Mouse (Mus musculus): ENCODE data around the gene Spry1. TPM values are rescaled to one million over a fixed set of nuclear protein-coding genes. Genes with fewer than 3 reads are reported as not detected.

The Spry1 gene
- polyA plus RNA-seq, 1 experiment from 2014 or later, result 5.8 TPM

GRCm38 (mm10) chr3:37657009-37657408 is 17.3 kb downstream of the Spry1 start:
- Histone ChIP-seq H3K4me3 (replicated peaks) (no peak overlapping the region), H3K27ac (no peak overlapping the region), H3K9ac (replicated peaks) (no peak overlapping the region), H3K36me3 (no peaks in the 10 kb centered on the region), H3K4me2 (replicated peaks) (no peak overlapping the region), H3K9me3 (no peaks in the 10 kb centered on the region), H3K4me1 (replicated peaks) (peaks cover 19% of the 10 kb centered on the region), H3K27me3 (peaks cover 68% of the 10 kb centered on the region)
- ATAC-seq, result no peak
- 1% methylated on average over 8 of the region's 8 CpGs for WGBS

- Histone ChIP-seq H3K4me2 (replicated peaks) (no peak overlapping the region), H3K4me3 (replicated peaks) (no peak overlapping the region), H3K27me3 (peaks cover 61% of the 10 kb centered on the region), H3K9me3 (no peaks in the 10 kb centered on the region), H3K36me3 (no peaks in the 10 kb centered on the region), H3K9ac (replicated peaks) (no peak overlapping the region), H3K27ac (no peak overlapping the region), H3K4me1 (replicated peaks) (peaks cover 19% of the 10 kb centered on the region)
- WGBS, result 50% methylated on average over 5 of the region's 5 CpGs
- no peak for ATAC-seq
Observed at GRCm38 (mm10) chr3:37658155-37658554, 18.4 kb downstream of the Spry1 start.

GRCm38 (mm10) chr3:37659621-37660020 is 19.9 kb downstream of the Spry1 start:
- 87% methylated on average over 6 of the region's 6 CpGs for WGBS
- H3K27ac ChIP-seq, result no peak overlapping the region

GRCm38 (mm10) chr3:37666291-37667118 is 26.8 kb downstream of the Spry1 start:
- peaks cover 20% of the 10 kb centered on the region for H3K9me3 ChIP-seq
- H3K4me1 ChIP-seq (replicated peaks), result peaks cover 17% of the 10 kb centered on the region
- peak overlapping the region; percentile 51 for H3K27ac ChIP-seq
- ATAC-seq, result peak; percentile 94
- H3K9ac ChIP-seq (replicated peaks), result no peak overlapping the region
- H3K4me2 ChIP-seq (replicated peaks), result 0 out of 2 replicates have a peak overlapping the region, but pooled peaks have one; percentile 0
- peaks cover 3% of the 10 kb centered on the region; the same call in 1 of the 2 replicates for H3K36me3 ChIP-seq
- H3K4me3 ChIP-seq (replicated peaks), result no peak overlapping the region
- H3K27me3 ChIP-seq, result peaks cover 58% of the 10 kb centered on the region
- 6% methylated on average over 9 of the region's 9 CpGs for WGBS

More at GRCm38 (mm10) chr3:37659621-37660020, 19.9 kb downstream of the Spry1 start:
- no peak for ATAC-seq
- H3K36me3 ChIP-seq, result no peaks in the 10 kb centered on the region
- peaks cover 12% of the 10 kb centered on the region for H3K4me1 ChIP-seq (replicated peaks)
- H3K4me2 ChIP-seq (replicated peaks), result no peak overlapping the region
- no peak overlapping the region for H3K4me3 ChIP-seq (replicated peaks)
- H3K9ac ChIP-seq (replicated peaks), result no peak overlapping the region
- H3K27me3 ChIP-seq, result peaks cover 62% of the 10 kb centered on the region
- no peaks in the 10 kb centered on the region for H3K9me3 ChIP-seq

GRCm38 (mm10) chr3:37667119-37667467 is 27.3 kb downstream of the Spry1 start:
- Histone ChIP-seq H3K4me1 (replicated peaks) (peaks cover 18% of the 10 kb centered on the region), H3K9me3 (peaks cover 20% of the 10 kb centered on the region), H3K36me3 (peaks cover 3% of the 10 kb centered on the region; the same call in 1 of the 2 replicates), H3K4me2 (replicated peaks) (0 out of 2 replicates have a peak overlapping the region, but pooled peaks have one; percentile 0), H3K4me3 (replicated peaks) (no peak overlapping the region), H3K9ac (replicated peaks) (no peak overlapping the region), H3K27ac (0 out of 2 replicates have a peak overlapping the region, but pooled peaks have one; percentile 51), H3K27me3 (peaks cover 59% of the 10 kb centered on the region)
- WGBS, result 17% methylated on average over 2 of the region's 2 CpGs
- ATAC-seq, result no peak

GRCm38 (mm10) chr3:37667736-37668135 is 28.0 kb downstream of the Spry1 start:
- 30% methylated on average over 7 of the region's 7 CpGs for WGBS
- Histone ChIP-seq H3K27me3 (peaks cover 63% of the 10 kb centered on the region), H3K4me1 (replicated peaks) (peaks cover 25% of the 10 kb centered on the region), H3K9me3 (peaks cover 20% of the 10 kb centered on the region), H3K4me3 (replicated peaks) (no peak overlapping the region), H3K4me2 (replicated peaks) (no peak overlapping the region), H3K9ac (replicated peaks) (no peak overlapping the region), H3K27ac (no peak overlapping the region), H3K36me3 (peaks cover 3% of the 10 kb centered on the region; the same call in 1 of the 2 replicates)
- no peak for ATAC-seq

GRCm38 (mm10) chr3:37668652-37669051 is 28.9 kb downstream of the Spry1 start:
- ATAC-seq, result no peak
- Histone ChIP-seq H3K4me2 (replicated peaks) (no peak overlapping the region), H3K9me3 (peaks cover 20% of the 10 kb centered on the region), H3K4me1 (replicated peaks) (peaks cover 34% of the 10 kb centered on the region), H3K27me3 (peaks cover 64% of the 10 kb centered on the region), H3K4me3 (replicated peaks) (no peak overlapping the region), H3K27ac (no peak overlapping the region), H3K9ac (replicated peaks) (no peak overlapping the region), H3K36me3 (peaks cover 3% of the 10 kb centered on the region; the same call in 1 of the 2 replicates)
- WGBS, result 89% methylated on average over 12 of the region's 12 CpGs

GRCm38 (mm10) chr3:37669100-37669499 is 29.4 kb downstream of the Spry1 start:
- Histone ChIP-seq H3K4me3 (replicated peaks) (no peak overlapping the region), H3K27me3 (peaks cover 65% of the 10 kb centered on the region), H3K4me2 (replicated peaks) (no peak overlapping the region), H3K9me3 (peaks cover 20% of the 10 kb centered on the region), H3K27ac (no peak overlapping the region), H3K9ac (replicated peaks) (no peak overlapping the region), H3K36me3 (peaks cover 3% of the 10 kb centered on the region; the same call in 1 of the 2 replicates), H3K4me1 (replicated peaks) (peaks cover 39% of the 10 kb centered on the region)
- WGBS, result 97% methylated on average over 20 of the region's 20 CpGs
- ATAC-seq, result no peak

GRCm38 (mm10) chr3:37672266-37673040 is 32.7 kb downstream of the Spry1 start:
- peaks cover 25% of the 10 kb centered on the region for H3K4me1 ChIP-seq (replicated peaks)
- peaks cover 16% of the 10 kb centered on the region for H3K9me3 ChIP-seq
- no peak overlapping the region for H3K4me3 ChIP-seq (replicated peaks)
- ATAC-seq, result peak; percentile 71
- peaks cover 78% of the 10 kb centered on the region for H3K27me3 ChIP-seq
- peaks cover 3% of the 10 kb centered on the region; the same call in 1 of the 2 replicates for H3K36me3 ChIP-seq
- 4% methylated on average over 15 of the region's 15 CpGs for WGBS
- no peak overlapping the region for H3K27ac ChIP-seq
- no peak overlapping the region for H3K9ac ChIP-seq (replicated peaks)
- H3K4me2 ChIP-seq (replicated peaks), result peak overlapping the region; percentile 19

- H3K36me3 ChIP-seq, result no peaks in the 10 kb centered on the region; the same call in 1 of the 2 replicates
- H3K27me3 ChIP-seq, result peaks cover 76% of the 10 kb centered on the region
- peak overlapping the region; percentile 17; the same call in 1 of the 2 replicates for H3K4me2 ChIP-seq (replicated peaks)
- no peak overlapping the region for H3K27ac ChIP-seq
- H3K9ac ChIP-seq (replicated peaks), result no peak overlapping the region; the same call in 1 of the 2 replicates
- peaks cover 25% of the 10 kb centered on the region for H3K4me1 ChIP-seq (replicated peaks)
- 22% methylated on average over 13 of the region's 13 CpGs for WGBS
- H3K9me3 ChIP-seq, result peaks cover 13% of the 10 kb centered on the region
- H3K4me3 ChIP-seq (replicated peaks), result no peak overlapping the region
- ATAC-seq, result peak; percentile 82
Observed at GRCm38 (mm10) chr3:37673513-37674261, 33.9 kb downstream of the Spry1 start.

- Histone ChIP-seq H3K4me1 (replicated peaks) (peaks cover 25% of the 10 kb centered on the region), H3K27ac (no peak overlapping the region), H3K36me3 (no peaks in the 10 kb centered on the region), H3K4me2 (replicated peaks) (no peak overlapping the region), H3K27me3 (peaks cover 62% of the 10 kb centered on the region), H3K9ac (replicated peaks) (no peak overlapping the region), H3K9me3 (no peaks in the 10 kb centered on the region), H3K4me3 (replicated peaks) (no peak overlapping the region)
- ATAC-seq, result no peak
- WGBS, result 89% methylated on average over 11 of the region's 11 CpGs
Observed at GRCm38 (mm10) chr3:37675056-37675525, 35.3 kb downstream of the Spry1 start.

Data from midbrain, embryonic 13.5 days (tissue).